Mouse (Mus musculus) left cerebral cortex, postnatal 10 days (tissue): ENCODE measurements around the gene Tmco1. TPM values are rescaled to one million over a fixed set of nuclear protein-coding genes. Genes with fewer than 3 reads are reported as not detected.

Source experiments
- microRNA-seq: library from miRNA; unstranded; fragments of <30 nt; microRNA quantifications from one replicate; pipeline ENCODE4 v1.2.0, GENCODE M21; 2022
- total RNA-seq, 2 experiments: library from RNA; stranded (reverse); gene quantifications; 2 replicates each; pipeline ENCODE4 v1.2.3; 2021

Gene Tmco1
- total RNA-seq, 2 experiments from 2014 or later = 40.3 to 42.0 TPM

Small RNA genes within 50 kb of the gene (microRNA-seq; reads per million reads assigned to microRNA genes)
- gene Gm25911 = not detected
- gene Mir6347 = not detected

Other genes with a start within 250 kb of the Tmco1 start
- gene Uck2, start 23.1 kb upstream of the Tmco1 start, total RNA-seq = 10 to 100 TPM; 76.6 to 78.0 TPM
- 10 to 100 TPM; 22.8 to 24.4 TPM for gene Aldh9a1, start 41.6 kb downstream of the Tmco1 start, total RNA-seq
- 100 to 1,000 TPM; 186 to 187 TPM for gene Mgst3, start 85.5 kb downstream of the Tmco1 start, total RNA-seq
- not detected for gene Lrrc52, start 158.4 kb downstream of the Tmco1 start, total RNA-seq